Mouse (Mus musculus): ENCODE results near the gene Gal3st3. TPM values are rescaled to one million over a fixed set of nuclear protein-coding genes. Genes with fewer than 3 reads are reported as not detected.

Gal3st3 gene
- 31.0 and 38.3 TPM in 2 replicates for polyA plus RNA-seq (2014; fragmentation: Nextera tagmentation; extraction: Ambion mirVana)

- H3K27ac ChIP-seq (ENCODE audit: low read depth, low read length) = peak within 1 kb of the TSS; percentile 85
- H3K4me2 ChIP-seq (ENCODE audit: low read depth, low read length) = peak within 1 kb of the TSS; percentile 61
- peak; percentile 55 for ATAC-seq (ENCODE audit: low read depth)
- no peaks in the 10 kb centered on the region for H3K27me3 ChIP-seq (ENCODE audit: control insufficient read depth, insufficient read depth, low read length)
- H3K4me3 ChIP-seq (ENCODE audit: low read depth, low read length) = peak within 1 kb of the TSS; percentile 69
- H3K9ac ChIP-seq (replicated peaks; ENCODE audit: low read depth, low read length) = peak within 1 kb of the TSS; percentile 87
- WGBS = 5% methylated on average over 29 of the region's 32 CpGs
- peaks cover 28% of the 10 kb centered on the region for H3K4me1 ChIP-seq (ENCODE audit: control insufficient read depth, insufficient read depth, low read length)
- H3K9me3 ChIP-seq (ENCODE audit: control insufficient read depth, low read length) = no peaks in the 10 kb centered on the region
- peaks cover 8% of the 10 kb centered on the region for H3K36me3 ChIP-seq (ENCODE audit: control insufficient read depth, insufficient read depth, low read length)
These were observed at the start of gene Gal3st3 for GRCm38 (mm10) chr19:5297903-5298800. TSS of gene Gal3st3 (plus strand) at chr19:5298331.

- no peak overlapping the region for H3K4me3 ChIP-seq (ENCODE audit: low read depth, low read length)
- H3K4me2 ChIP-seq (ENCODE audit: low read depth, low read length) = no peak overlapping the region
- no peak overlapping the region for H3K9ac ChIP-seq (replicated peaks; ENCODE audit: low read depth, low read length)
- no peaks in the 10 kb centered on the region for H3K4me1 ChIP-seq (ENCODE audit: control insufficient read depth, insufficient read depth, low read length)
- H3K9me3 ChIP-seq (ENCODE audit: control insufficient read depth, low read length) = no peaks in the 10 kb centered on the region
- H3K27ac ChIP-seq (ENCODE audit: low read depth, low read length) = no peak overlapping the region
- H3K27me3 ChIP-seq (ENCODE audit: control insufficient read depth, insufficient read depth, low read length) = no peaks in the 10 kb centered on the region
- no peaks in the 10 kb centered on the region for H3K36me3 ChIP-seq (ENCODE audit: control insufficient read depth, insufficient read depth, low read length)
- no peak for ATAC-seq (ENCODE audit: low read depth)
- WGBS = 58% methylated on average over 3 of the region's 3 CpGs
These were observed 41.0 kb upstream of the Gal3st3 start for GRCm38 (mm10) chr19:5257140-5257539.

- Histone ChIP-seq H3K4me1 (ENCODE audit: control insufficient read depth, insufficient read depth, low read length) (peaks cover 11% of the 10 kb centered on the region; the same call in 1 of the 2 replicates), H3K4me3 (ENCODE audit: low read depth, low read length) (no peak overlapping the region), H3K9me3 (ENCODE audit: control insufficient read depth, low read length) (no peaks in the 10 kb centered on the region), H3K4me2 (ENCODE audit: low read depth, low read length) (no peak overlapping the region), H3K27me3 (ENCODE audit: control insufficient read depth, insufficient read depth, low read length) (no peaks in the 10 kb centered on the region), H3K9ac (replicated peaks; ENCODE audit: low read depth, low read length) (no peak overlapping the region), H3K27ac (ENCODE audit: low read depth, low read length) (no peak overlapping the region), H3K36me3 (ENCODE audit: control insufficient read depth, insufficient read depth, low read length) (no peaks in the 10 kb centered on the region)
- no peak for ATAC-seq (ENCODE audit: low read depth)
- 97% methylated on average over 5 of the region's 5 CpGs for WGBS
These were observed 31.1 kb upstream of the Gal3st3 start for GRCm38 (mm10) chr19:5267015-5267414.

GRCm38 (mm10) chr19:5268017-5268416, 30.1 kb upstream of the Gal3st3 start:
- ATAC-seq (ENCODE audit: low read depth) = no peak
- H3K4me3 ChIP-seq (ENCODE audit: low read depth, low read length) = no peak overlapping the region
- no peaks in the 10 kb centered on the region for H3K36me3 ChIP-seq (ENCODE audit: control insufficient read depth, insufficient read depth, low read length)

GRCm38 (mm10) chr19:5268875-5269274, 29.3 kb upstream of the Gal3st3 start:
- no peak for ATAC-seq (ENCODE audit: low read depth)
- H3K9ac ChIP-seq (replicated peaks; ENCODE audit: low read depth, low read length) = no peak overlapping the region
- no peak overlapping the region for H3K27ac ChIP-seq (ENCODE audit: low read depth, low read length)
- H3K9me3 ChIP-seq (ENCODE audit: control insufficient read depth, low read length) = no peaks in the 10 kb centered on the region
- H3K36me3 ChIP-seq (ENCODE audit: control insufficient read depth, insufficient read depth, low read length) = peaks cover 1% of the 10 kb centered on the region; the same call in 1 of the 2 replicates
- no peak overlapping the region for H3K4me3 ChIP-seq (ENCODE audit: low read depth, low read length)
- no peaks in the 10 kb centered on the region for H3K27me3 ChIP-seq (ENCODE audit: control insufficient read depth, insufficient read depth, low read length)
- WGBS = 93% methylated on average over 3 of the region's 3 CpGs
- H3K4me1 ChIP-seq (ENCODE audit: control insufficient read depth, insufficient read depth, low read length) = peaks cover 13% of the 10 kb centered on the region; the same call in 1 of the 2 replicates
- H3K4me2 ChIP-seq (ENCODE audit: low read depth, low read length) = no peak overlapping the region

More at GRCm38 (mm10) chr19:5268017-5268416, 30.1 kb upstream of the Gal3st3 start:
- Histone ChIP-seq H3K4me1 (ENCODE audit: control insufficient read depth, insufficient read depth, low read length) (peaks cover 13% of the 10 kb centered on the region; the same call in 1 of the 2 replicates), H3K4me2 (ENCODE audit: low read depth, low read length) (no peak overlapping the region), H3K9ac (replicated peaks; ENCODE audit: low read depth, low read length) (no peak overlapping the region), H3K27me3 (ENCODE audit: control insufficient read depth, insufficient read depth, low read length) (no peaks in the 10 kb centered on the region), H3K27ac (ENCODE audit: low read depth, low read length) (no peak overlapping the region), H3K9me3 (ENCODE audit: control insufficient read depth, low read length) (no peaks in the 10 kb centered on the region)

- Histone ChIP-seq H3K9ac (replicated peaks; ENCODE audit: low read depth, low read length) (no peak overlapping the region), H3K36me3 (ENCODE audit: control insufficient read depth, insufficient read depth, low read length) (peaks cover 6% of the 10 kb centered on the region), H3K4me3 (ENCODE audit: low read depth, low read length) (no peak overlapping the region), H3K4me1 (ENCODE audit: control insufficient read depth, insufficient read depth, low read length) (peaks cover 13% of the 10 kb centered on the region; the same call in 1 of the 2 replicates), H3K9me3 (ENCODE audit: control insufficient read depth, low read length) (no peaks in the 10 kb centered on the region), H3K27me3 (ENCODE audit: control insufficient read depth, insufficient read depth, low read length) (no peaks in the 10 kb centered on the region), H3K27ac (ENCODE audit: low read depth, low read length) (no peak overlapping the region), H3K4me2 (ENCODE audit: low read depth, low read length) (no peak overlapping the region)
- whole genome bisulfite sequencing = 87% methylated on average over 5 of the region's 5 CpGs
- no peak for ATAC-seq (ENCODE audit: low read depth)
These were observed 28.7 kb upstream of the Gal3st3 start for GRCm38 (mm10) chr19:5269392-5269791.

GRCm38 (mm10) chr19:5271430-5271829, 26.7 kb upstream of the Gal3st3 start:
- Histone ChIP-seq H3K36me3 (ENCODE audit: control insufficient read depth, insufficient read depth, low read length) (peaks cover 15% of the 10 kb centered on the region), H3K27me3 (ENCODE audit: control insufficient read depth, insufficient read depth, low read length) (no peaks in the 10 kb centered on the region), H3K9me3 (ENCODE audit: control insufficient read depth, low read length) (no peaks in the 10 kb centered on the region), H3K4me3 (ENCODE audit: low read depth, low read length) (peak overlapping the region; percentile 89), H3K4me2 (ENCODE audit: low read depth, low read length) (peak overlapping the region; percentile 94), H3K4me1 (ENCODE audit: control insufficient read depth, insufficient read depth, low read length) (peaks cover 13% of the 10 kb centered on the region; the same call in 1 of the 2 replicates), H3K9ac (replicated peaks; ENCODE audit: low read depth, low read length) (0 out of 2 replicates have a peak overlapping the region, but pooled peaks have one; percentile 85), H3K27ac (ENCODE audit: low read depth, low read length) (no peak overlapping the region)
- no peak for ATAC-seq (ENCODE audit: low read depth)
- 47% methylated on average over 1 of the region's 1 CpGs for WGBS

GRCm38 (mm10) chr19:5272326-5272795, 25.8 kb upstream of the Gal3st3 start:
- 0% methylated on average over 27 of the region's 30 CpGs for WGBS
- Histone ChIP-seq H3K4me2 (ENCODE audit: low read depth, low read length) (peak overlapping the region; percentile 94), H3K36me3 (ENCODE audit: control insufficient read depth, insufficient read depth, low read length) (peaks cover 16% of the 10 kb centered on the region), H3K4me1 (ENCODE audit: control insufficient read depth, insufficient read depth, low read length) (peaks cover 13% of the 10 kb centered on the region; the same call in 1 of the 2 replicates), H3K9me3 (ENCODE audit: control insufficient read depth, low read length) (no peaks in the 10 kb centered on the region), H3K27ac (ENCODE audit: low read depth, low read length) (peak overlapping the region; percentile 87), H3K9ac (replicated peaks; ENCODE audit: low read depth, low read length) (peak overlapping the region; percentile 85), H3K4me3 (ENCODE audit: low read depth, low read length) (peak overlapping the region; percentile 89), H3K27me3 (ENCODE audit: control insufficient read depth, insufficient read depth, low read length) (no peaks in the 10 kb centered on the region)
- ATAC-seq (ENCODE audit: low read depth) = peak; percentile 55
